Mouse (Mus musculus) heart, adult 2 months (tissue): ENCODE data around the gene Mettl2. TPM values are rescaled to one million over a fixed set of nuclear protein-coding genes. Genes with fewer than 3 reads are reported as not detected.
"Not testable (repeated sequence)": the region's sequence is repeated elsewhere in the genome, so short reads cannot be mapped to it uniquely, and the experiment has no call there.

ENCODE experiments used
- DNase-seq, 2 experiments: peaks; one replicate each; pipeline ENCODE4 v3.0.0; 2021
- H3K27ac ChIP-seq: fragments of 200-600 bp; 2 replicates; pipeline ENCODE4 v1.8.1; 2022
- H3K27me3 ChIP-seq: fragments of 200-500 bp; 2 replicates; pipeline ENCODE4 v1.6.1; 2012; ENCODE audit warnings: mild to moderate bottlenecking, low read length, inconsistent platforms, mixed read lengths; ENCODE audit not compliant: control insufficient read depth, insufficient read depth
- H3K36me3 ChIP-seq: fragments of 200-500 bp; 2 replicates; pipeline ENCODE4 v1.6.1; 2012; ENCODE audit warnings: low read length, inconsistent platforms; ENCODE audit not compliant: control insufficient read depth, insufficient read depth
- H3K4me1 ChIP-seq: fragments of 200-500 bp; 2 replicates; pipeline ENCODE4 v1.6.1; 2011; ENCODE audit warnings: low read length; ENCODE audit not compliant: control insufficient read depth, insufficient read depth
- H3K4me3 ChIP-seq: fragments of 200-600 bp; 2 replicates; pipeline ENCODE4 v1.8.1; 2022
- H3K79me2 ChIP-seq: fragments of 200-500 bp; replicated peaks from 2 replicates; pipeline ENCODE4 v1.6.1; 2012; ENCODE audit warnings: mild to moderate bottlenecking, inconsistent platforms, low read length, moderate library complexity, mixed read lengths; ENCODE audit not compliant: control insufficient read depth, insufficient read depth
- H3K9ac ChIP-seq: fragments of 200-500 bp; 2 replicates; pipeline ENCODE4 v1.6.1; 2012; ENCODE audit warnings: low read depth, mild to moderate bottlenecking, control low read depth, inconsistent platforms, low read length, mixed read lengths
- CTCF ChIP-seq: fragments of 200-600 bp; IDR thresholded peaks from 2 replicates; pipeline ENCODE4 v1.8.1; 2022; ENCODE audit warnings: antibody characterized with exemption, mild to moderate bottlenecking, moderate library complexity
- EP300 ChIP-seq: fragments of 200-500 bp; IDR thresholded peaks from 2 replicates; pipeline ENCODE4 v1.6.1; 2011; ENCODE audit warnings: low read depth, low read length, control low read depth; ENCODE audit not compliant: insufficient read depth
- POLR2A ChIP-seq: fragments of 200-500 bp; IDR thresholded peaks from 2 replicates; pipeline ENCODE4 v1.6.1; 2011; ENCODE audit warnings: mild to moderate bottlenecking, low read depth, low read length, control low read depth; ENCODE audit not compliant: insufficient read depth
- WGBS: fragments of 180-500 bp; shearing (Covaris S2); methylation state at CpG from one replicate; pipeline ENCODE4 v1.1.7; 2018; 5-methylcytosine and 5-hydroxymethylcytosine counted together
- intact Hi-C: fragments of 180-260 bp; cut with DNase I; formaldehyde crosslinking; loops from one replicate; pipeline ENCODE4 v1.15.1; 2025
- polyA plus RNA-seq: library from polyadenylated mRNA; depleted of rRNA; stranded (reverse); fragments of >200 nt; gene quantifications from 2 replicates; pipeline ENCODE4 v1.2.3, GENCODE M21; 2012
- total RNA-seq, 2 experiments: library from RNA; stranded (reverse); gene quantifications; 2 replicates each; pipeline ENCODE4 v1.2.3; 2021

Mettl2 gene
- total and polyA plus RNA-seq, 3 experiments, result 9.0 to 12.8 (median 10.1) TPM

DNA sequence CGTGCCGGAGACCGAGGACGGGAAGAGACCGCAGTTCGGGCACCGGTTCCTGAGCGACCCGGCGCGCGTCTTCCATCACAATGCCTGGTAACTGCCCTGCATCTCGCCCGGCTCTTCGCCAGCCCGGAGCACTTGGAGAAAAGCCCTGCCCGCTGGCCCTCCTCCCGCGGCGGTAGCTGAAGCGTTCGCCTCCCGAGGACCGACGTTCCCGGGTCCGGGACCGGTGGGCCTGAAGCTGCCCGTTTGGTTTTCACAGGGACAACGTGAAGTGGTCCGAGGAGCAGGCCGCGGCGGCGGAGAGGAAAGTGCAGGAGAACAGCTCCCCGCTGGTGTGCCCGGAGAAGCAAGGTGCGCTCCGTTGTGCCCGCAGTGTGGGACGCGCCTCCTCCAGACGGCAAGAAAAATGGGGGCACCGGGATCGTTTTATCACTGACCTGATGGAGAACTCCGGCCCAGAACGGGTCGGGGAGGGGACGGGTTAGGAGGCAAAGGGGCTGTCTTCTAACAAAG, 350 bp downstream of the Mettl2 start:
- Histone ChIP-seq H3K79me2 (no peaks in the 10 kb centered on the region; the same call in 1 of the 2 replicates), H3K27me3 (no peaks in the 10 kb centered on the region), H3K4me1 (peaks cover 3% of the 10 kb centered on the region; the same call in 1 of the 2 replicates), H3K27ac (peak overlapping the region; percentile 49), H3K36me3 (no peaks in the 10 kb centered on the region), H3K4me3 (peak overlapping the region; percentile 99), H3K9ac (peak overlapping the region; percentile 20)
- TF ChIP-seq EP300 (no peak), POLR2A (no peak), CTCF (no peak)
- intact Hi-C loops, result loop anchor here (5.0 kb wide), 2 partner anchors 56 to 529 kb away; no protein-coding TSS in a partner anchor
- DNase-seq, result no peak
- WGBS, result under 1% methylated on average over 49 of the region's 49 CpGs

GRCm38 (mm10) chr11:105135692-105136091, 9.5 kb downstream of the Mettl2 start:
- WGBS, result 87% methylated on average over 7 of the region's 7 CpGs
- H3K79me2 ChIP-seq, result no peaks in the 10 kb centered on the region
- DNase-seq, result no peak
- H3K36me3 ChIP-seq, result no peaks in the 10 kb centered on the region; the same call in 1 of the 2 replicates
- H3K4me3 ChIP-seq, result no peak overlapping the region
- intact Hi-C loops, result no loop called here
- no peaks in the 10 kb centered on the region for H3K27me3 ChIP-seq
- H3K9ac ChIP-seq, result no peak overlapping the region
- no peaks in the 10 kb centered on the region for H3K4me1 ChIP-seq
- TF ChIP-seq POLR2A (no peak), EP300 (no peak), CTCF (no peak)
- H3K27ac ChIP-seq, result no peak overlapping the region

DNA sequence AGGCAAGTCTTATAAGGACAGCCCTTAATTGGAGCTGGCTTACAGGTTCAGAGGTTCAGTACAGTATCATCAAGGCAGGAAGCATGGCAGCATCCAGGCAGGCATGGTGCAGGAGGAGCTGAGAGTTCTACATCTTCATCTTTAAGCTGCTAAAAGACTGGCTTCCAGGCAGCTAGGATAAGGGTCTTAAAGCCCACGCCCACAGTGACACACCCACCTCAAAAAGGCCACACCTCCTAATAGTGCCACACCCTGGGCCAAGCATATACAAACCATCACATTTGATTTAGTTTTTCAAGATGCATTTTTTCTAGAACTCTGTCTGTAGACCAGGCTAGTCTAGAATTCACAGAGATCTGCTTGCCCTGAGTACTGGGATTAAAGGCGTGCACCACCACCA, 11.0 kb downstream of the Mettl2 start:
- H3K9ac ChIP-seq, intact Hi-C loops, H3K4me3 ChIP-seq, H3K4me1 ChIP-seq, H3K27me3 ChIP-seq, DNase-seq, H3K36me3 ChIP-seq, H3K27ac ChIP-seq, H3K79me2 ChIP-seq: not testable (repeated sequence)
- 89% methylated on average over 2 of the region's 2 CpGs for WGBS

GRCm38 (mm10) chr11:105140512-105140911, 14.3 kb downstream of the Mettl2 start:
- H3K27me3 ChIP-seq, H3K4me3 ChIP-seq, H3K36me3 ChIP-seq, H3K4me1 ChIP-seq, H3K9ac ChIP-seq, H3K79me2 ChIP-seq, DNase-seq, H3K27ac ChIP-seq, intact Hi-C loops: not testable (repeated sequence)
- WGBS, result 93% methylated on average over 8 of the region's 8 CpGs

DNA sequence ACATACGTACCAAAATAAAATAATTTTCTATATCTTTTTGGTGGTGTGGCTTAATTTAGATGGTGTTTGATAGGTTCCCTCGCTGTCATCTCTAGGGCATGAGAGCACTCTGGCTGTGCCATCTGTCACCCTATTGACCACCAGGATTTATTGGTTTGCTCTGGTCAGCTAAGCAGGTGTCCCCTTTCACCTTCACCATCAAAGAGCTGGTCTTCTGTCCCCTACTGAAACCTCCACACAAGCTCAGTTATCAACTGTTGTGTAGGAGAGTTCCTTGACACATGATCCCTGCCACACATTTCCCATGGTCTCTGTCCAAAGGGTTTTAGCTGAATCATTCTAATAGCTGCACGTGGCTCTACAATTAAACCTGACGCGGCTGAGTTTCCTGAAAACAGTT, 14.9 kb downstream of the Mettl2 start:
- H3K36me3 ChIP-seq, result no peaks in the 10 kb centered on the region
- no peaks in the 10 kb centered on the region for H3K79me2 ChIP-seq
- no peak for TF ChIP-seq CTCF
- no peak for TF ChIP-seq POLR2A
- TF ChIP-seq EP300, result no peak
- no peak overlapping the region for H3K9ac ChIP-seq
- H3K4me1 ChIP-seq, result no peaks in the 10 kb centered on the region
- no peak overlapping the region for H3K4me3 ChIP-seq
- WGBS, result 94% methylated on average over 5 of the region's 5 CpGs
- H3K27me3 ChIP-seq, result no peaks in the 10 kb centered on the region
- H3K27ac ChIP-seq, result no peak overlapping the region
- intact Hi-C loops, result no loop called here
- DNase-seq, result no peak

DNA sequence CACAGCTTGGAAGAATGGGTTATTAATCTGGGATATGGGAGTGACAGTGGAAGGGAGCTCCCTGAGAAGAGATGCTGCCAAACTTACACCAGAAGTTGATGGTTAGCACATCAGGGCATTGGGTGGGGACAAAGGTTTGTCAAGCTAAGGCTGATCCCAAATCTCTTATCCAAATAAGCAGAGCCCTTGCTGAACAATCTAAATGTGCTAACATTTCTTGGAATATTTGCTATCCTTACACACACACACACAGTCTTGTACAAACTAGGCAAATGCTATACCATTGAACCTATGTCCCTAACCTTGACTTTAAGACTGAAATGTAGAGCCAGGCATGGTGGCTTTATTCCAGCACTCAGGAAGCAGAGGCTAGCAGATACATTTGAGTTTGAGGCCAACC, 17.3 kb downstream of the Mettl2 start:
- H3K4me3 ChIP-seq, result no peak overlapping the region
- no peak overlapping the region for H3K27ac ChIP-seq
- intact Hi-C loops, result no loop called here
- H3K9ac ChIP-seq, result no peak overlapping the region
- H3K4me1 ChIP-seq, result no peaks in the 10 kb centered on the region
- no peaks in the 10 kb centered on the region for H3K79me2 ChIP-seq
- no peak for DNase-seq
- H3K36me3 ChIP-seq, result no peaks in the 10 kb centered on the region
- no peaks in the 10 kb centered on the region for H3K27me3 ChIP-seq
- TF ChIP-seq POLR2A, result no peak
- no peak for TF ChIP-seq CTCF
